Mouse (Mus musculus) CH12.LX (cell line): ENCODE results near the gene Zfp946. TPM values are rescaled to one million over a fixed set of nuclear protein-coding genes. Genes with fewer than 3 reads are reported as not detected.

Experiments used
- DNase-seq: peaks from one replicate; pipeline ENCODE4 v3.0.0-alpha.2; 2013; ENCODE audit errors: extremely low read depth
- H3K27ac ChIP-seq: 2 replicates; pipeline ENCODE4 v1.5.1; 2012; ENCODE audit warnings: low read depth, mild to moderate bottlenecking, control low read depth, moderate library complexity; ENCODE audit not compliant: insufficient read depth
- H3K27me3 ChIP-seq: replicated peaks from 2 replicates; pipeline ENCODE3; 2012; ENCODE audit warnings: inconsistent platforms
- H3K36me3 ChIP-seq, 2 experiments: replicated peaks in 1 of 2; 2 replicates each; pipeline versions ENCODE3 to v1.6.1; 2012; ENCODE audit warnings: inconsistent platforms in 1 of 2, low read length in 1 of 2, mild to moderate bottlenecking in 1 of 2, mixed read lengths in 1 of 2, moderate library complexity in 1 of 2; ENCODE audit not compliant: control insufficient read depth in 1 of 2, insufficient read depth in 1 of 2
- H3K4me1 ChIP-seq, 2 experiments: 2 replicates each; pipeline ENCODE4 v1.6.1; 2012; ENCODE audit warnings: inconsistent platforms in 1 of 2, moderate library complexity in 1 of 2; ENCODE audit not compliant: insufficient read depth in 2 of 2, control insufficient read depth in 1 of 2
- H3K4me2 ChIP-seq: 2 replicates; pipeline ENCODE4 v1.6.1; 2012; ENCODE audit warnings: low read depth, mild to moderate bottlenecking, control low read depth; ENCODE audit not compliant: poor library complexity, insufficient read depth, severe bottlenecking
- H3K4me3 ChIP-seq, 3 experiments: fragments of 150-350 bp in 1 of 3; sonication (generic) in 1 of 3; replicated peaks in 1 of 3; 2 replicates each; pipeline versions ENCODE3 to v1.5.1; 2011 to 2012; ENCODE audit warnings: low read depth in 2 of 3, low read length in 2 of 3, mild to moderate bottlenecking in 2 of 3, moderate library complexity in 2 of 3, control low read depth in 1 of 3, improper control_type of control experiment in 1 of 3, inconsistent platforms in 1 of 3, mixed read lengths in 1 of 3; ENCODE audit not compliant: poor library complexity in 1 of 3
- H3K79me2 ChIP-seq: replicated peaks from 2 replicates; pipeline ENCODE4 v1.6.1; 2012; ENCODE audit warnings: mild to moderate bottlenecking, moderate library complexity; ENCODE audit not compliant: control insufficient read depth, poor library complexity, insufficient read depth, severe bottlenecking; ENCODE audit errors: extremely low read depth
- H3K9ac ChIP-seq: 2 replicates; pipeline ENCODE4 v1.6.1; 2012; ENCODE audit warnings: low read depth, mild to moderate bottlenecking, control low read depth, moderate library complexity; ENCODE audit not compliant: insufficient read depth
- H3K9me3 ChIP-seq: replicated peaks from 2 replicates; pipeline ENCODE3; 2012; ENCODE audit warnings: low read length, inconsistent platforms, mixed read lengths
- BHLHE40 ChIP-seq: IDR thresholded peaks from 2 replicates; pipeline ENCODE4 v1.6.1; 2011; ENCODE audit warnings: mild to moderate bottlenecking, low read depth, low read length, improper control_type of control experiment
- CHD1 ChIP-seq: IDR thresholded peaks from 2 replicates; pipeline ENCODE4 v1.6.1; 2012; ENCODE audit warnings: low read depth, low read length, improper control_type of control experiment, inconsistent platforms
- CTCF ChIP-seq, 2 experiments: IDR thresholded peaks in 1 of 2; conservative IDR thresholded peaks in 1 of 2; 2 replicates each; pipeline ENCODE4 v1.5.1; 2011 to 2012; ENCODE audit warnings: low read depth in 2 of 2, low read length in 2 of 2, improper control_type of control experiment in 1 of 2, inconsistent platforms in 1 of 2, mild to moderate bottlenecking in 1 of 2, moderate library complexity in 1 of 2
- ETS1 ChIP-seq: conservative IDR thresholded peaks from 2 replicates; pipeline ENCODE4 v1.6.1; 2012; ENCODE audit warnings: low read depth, mild to moderate bottlenecking, inconsistent platforms, low read length, improper control_type of control experiment, moderate library complexity
- GABPA ChIP-seq: IDR thresholded peaks from 2 replicates; pipeline ENCODE4 v1.6.1; 2012; ENCODE audit warnings: low read depth, low read length, improper control_type of control experiment, inconsistent platforms; ENCODE audit not compliant: insufficient replicate concordance
- IRF4 ChIP-seq: IDR thresholded peaks from 2 replicates; pipeline ENCODE4 v1.6.1; 2014; ENCODE audit warnings: low read depth, mild to moderate bottlenecking, inconsistent platforms, low read length, improper control_type of control experiment
- JUN ChIP-seq: IDR thresholded peaks from 2 replicates; pipeline ENCODE4 v1.6.1; 2011; ENCODE audit warnings: low read depth, mild to moderate bottlenecking, low read length, improper control_type of control experiment, moderate library complexity; ENCODE audit not compliant: insufficient read depth
- KAT2A ChIP-seq: IDR thresholded peaks from 2 replicates; pipeline ENCODE4 v1.6.1; 2012; ENCODE audit warnings: low read length, improper control_type of control experiment, inconsistent platforms; ENCODE audit not compliant: insufficient replicate concordance
- MAX ChIP-seq: IDR thresholded peaks from 2 replicates; pipeline ENCODE4 v1.6.1; 2011; ENCODE audit warnings: low read length, improper control_type of control experiment
- MEF2A ChIP-seq: IDR thresholded peaks from 2 replicates; pipeline ENCODE4 v1.6.1; 2014; ENCODE audit warnings: low read depth, mild to moderate bottlenecking, inconsistent platforms, low read length, improper control_type of control experiment, borderline replicate concordance
- MXI1 ChIP-seq: IDR thresholded peaks from 2 replicates; pipeline ENCODE4 v1.6.1; 2011; ENCODE audit warnings: mild to moderate bottlenecking, low read depth, low read length, improper control_type of control experiment
- MYC ChIP-seq: IDR thresholded peaks from 2 replicates; pipeline ENCODE4 v1.6.1; 2011; ENCODE audit warnings: low read depth, mild to moderate bottlenecking, improper control_type of control experiment, low read length
- NELFE ChIP-seq: IDR thresholded peaks from 2 replicates; pipeline ENCODE4 v1.6.1; 2011; ENCODE audit warnings: low read depth, low read length, improper control_type of control experiment
- PAX5 ChIP-seq: IDR thresholded peaks from 2 replicates; pipeline ENCODE4 v1.6.1; 2012; ENCODE audit warnings: low read length, inconsistent platforms, mixed read lengths
- POLR2A ChIP-seq: IDR thresholded peaks from 2 replicates; pipeline ENCODE4 v1.6.1; 2011; ENCODE audit warnings: low read depth, mild to moderate bottlenecking, improper control_type of control experiment, low read length
- RAD21 ChIP-seq: IDR thresholded peaks from 2 replicates; pipeline ENCODE4 v1.6.1; 2011; ENCODE audit warnings: low read depth, mild to moderate bottlenecking, low read length, improper control_type of control experiment, moderate library complexity
- SMC3 ChIP-seq: IDR thresholded peaks from 2 replicates; pipeline ENCODE4 v1.6.1; 2011; ENCODE audit warnings: low read depth, low read length, improper control_type of control experiment
- USF1 ChIP-seq: IDR thresholded peaks from 2 replicates; pipeline ENCODE4 v1.6.1; 2014; ENCODE audit warnings: low read depth, mild to moderate bottlenecking, inconsistent platforms, low read length, improper control_type of control experiment
- ZC3H11A ChIP-seq: IDR thresholded peaks from 2 replicates; pipeline ENCODE4 v1.6.1; 2012; ENCODE audit warnings: low read depth, mild to moderate bottlenecking, inconsistent platforms, low read length, improper control_type of control experiment
- ZKSCAN1 ChIP-seq: IDR thresholded peaks from 2 replicates; pipeline ENCODE4 v1.6.1; 2012; ENCODE audit warnings: low read depth, inconsistent platforms, low read length, improper control_type of control experiment, borderline replicate concordance
- dilution Hi-C: fragments of 300-500 bp; cut with MboI; formaldehyde crosslinking; loops from 2 replicates; pipeline ENCODE4 v1.14.3; 2020; ENCODE audit warnings: low sequenced_read_pairs; ENCODE audit not compliant: extremely low pct_unique_long_range_greater_than_20kb, extremely low pct_ligation_motif_present
- in situ Hi-C: fragments of 300-500 bp; cut with MboI; formaldehyde crosslinking; loops from 3 replicates; pipeline ENCODE4 v1.14.3; 2019; ENCODE audit warnings: low sequenced_read_pairs, low pct_ligation_motif_present, low pct_unique_long_range_greater_than_20kb, mixed read lengths
- polyA plus RNA-seq: library from polyadenylated mRNA; unstranded; fragments of >175 nt; gene quantifications from 2 replicates; pipeline ENCODE4 v1.2.1, GENCODE M21; 2012; ENCODE audit warnings: low read depth; ENCODE audit not compliant: insufficient read length
- total RNA-seq, 2 experiments: library from RNA; depleted of rRNA; stranded (reverse); fragments of 300-350 nt in 1 of 2; fragments of >200 nt in 1 of 2; gene quantifications; 2 replicates each; pipeline ENCODE4 v1.2.3; 2012 to 2014

The Zfp946 gene
- total and polyA plus RNA-seq, 3 experiments, result 1.9 to 7.1 (median 5.9) TPM

GRCm38 (mm10) chr17:22410756-22411155, 13.3 kb upstream of the Zfp946 start:
- dilution Hi-C loops (no loop called here), in situ Hi-C loops (loop anchor here (10.0 to 25.0 kb wide), 2 partner anchors 46 to 323 kb away; partner anchors contain the start of genes Zfp758 and Zfp944)
- Histone ChIP-seq H3K36me3 (no peaks in the 10 kb centered on the region), H3K79me2 (no peaks in the 10 kb centered on the region), H3K4me1 (no peaks in the 10 kb centered on the region), H3K27ac (no peak overlapping the region), H3K27me3 (no peaks in the 10 kb centered on the region), H3K9ac (no peak overlapping the region), H3K4me2 (no peak overlapping the region), H3K4me3 (no peak overlapping the region), H3K9me3 (no peaks in the 10 kb centered on the region)
- TF ChIP-seq ETS1 (no peak), MEF2A (no peak), ZKSCAN1 (no peak), PAX5 (no peak), RAD21 (peak; percentile 87), CTCF (conservative IDR thresholded peaks at IDR 0.05 in 1 of 2, IDR thresholded peaks at IDR 0.05 in 1 of 2; ENCODE audit: low read depth in 2 of 2, low read length in 2 of 2) (peak; percentile 50 to 92; a peak in 3 of 4 replicates), SMC3 (peak; percentile 81), GABPA (no peak), ZC3H11A (peak; percentile 11; the same call in 1 of the 2 replicates), CHD1 (no peak), JUN (no peak)
- DNase-seq, result peak; percentile 60

DNA sequence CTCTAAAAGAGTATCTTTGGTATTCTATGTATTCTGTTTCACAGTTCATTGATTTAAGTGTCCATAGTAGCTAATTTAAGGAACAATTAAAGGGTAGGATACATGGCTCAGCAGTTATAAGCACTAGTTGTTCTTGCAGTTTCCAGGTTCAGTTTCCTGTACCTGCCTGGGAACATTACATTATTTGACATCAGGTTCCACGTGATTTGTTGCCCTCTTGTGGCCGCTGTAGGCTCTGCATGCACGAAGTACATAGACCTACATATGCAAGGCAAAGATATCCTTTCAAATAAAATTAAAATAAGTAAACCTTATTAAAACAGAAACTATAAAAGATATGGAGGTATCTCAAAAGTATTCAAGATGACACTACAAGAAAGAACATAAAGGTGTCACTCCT, 6.5 kb upstream of the Zfp946 start:
- in situ Hi-C loops (loop anchor here (10.0 to 25.0 kb wide), 2 partner anchors 53 to 330 kb away; partner anchors contain the start of genes Zfp758 and Zfp944), dilution Hi-C loops (no loop called here)
- DNase-seq, result peak; percentile 72
- Histone ChIP-seq H3K4me1 (no peaks in the 10 kb centered on the region), H3K9ac (no peak overlapping the region), H3K27me3 (no peaks in the 10 kb centered on the region), H3K4me3 (no peak overlapping the region), H3K4me2 (no peak overlapping the region), H3K36me3 (no peaks in the 10 kb centered on the region), H3K79me2 (no peaks in the 10 kb centered on the region), H3K27ac (no peak overlapping the region), H3K9me3 (no peaks in the 10 kb centered on the region)
- TF ChIP-seq RAD21 (peak; percentile 85), MXI1 (no peak), NELFE (0 out of 2 replicates have a peak, but pooled peaks have one; percentile 25), KAT2A (no peak), MYC (0 out of 2 replicates have a peak, but pooled peaks have one; percentile 42), ZC3H11A (peak; percentile 25; the same call in 1 of the 2 replicates), IRF4 (no peak), SMC3 (peak; percentile 71), CTCF (conservative IDR thresholded peaks at IDR 0.05 in 1 of 2, IDR thresholded peaks at IDR 0.05 in 1 of 2; ENCODE audit: low read depth in 2 of 2, low read length in 2 of 2) (peak; percentile 73 to 90), BHLHE40 (0 out of 2 replicates have a peak, but pooled peaks have one; percentile 24), MAX (peak; percentile 80), POLR2A (no peak), USF1 (no peak)
